Mouse (Mus musculus): Measurements from ENCODE around the gene Myo1b. TPM values are rescaled to one million over a fixed set of nuclear protein-coding genes. Genes with fewer than 3 reads are reported as not detected.
A peak's percentile ranks its signal among the peaks of the same experiment; 100 is the strongest.

Gene Myo1b
- total RNA-seq, 2 experiments from 2014 or later, result 82.6 to 87.9 TPM

DNA sequence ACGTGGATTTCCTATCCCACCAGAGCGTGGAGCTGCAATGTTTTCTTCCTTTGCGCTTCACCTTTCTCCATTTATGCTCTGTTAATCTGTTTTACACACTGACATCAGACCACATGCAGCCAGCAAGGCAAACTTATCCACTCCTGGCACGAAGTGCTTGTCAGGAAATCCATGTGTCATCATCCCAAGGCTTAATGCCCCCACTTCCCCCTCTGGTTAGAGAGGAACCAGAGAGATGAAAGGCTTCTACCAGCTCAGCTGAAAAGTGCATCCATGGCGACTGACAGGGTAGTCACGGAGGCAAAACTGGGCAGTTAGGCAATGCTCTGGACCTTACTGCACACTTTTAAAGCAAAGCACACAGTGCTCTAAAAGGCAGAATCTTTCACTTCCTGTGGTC is 126.6 kb downstream of the Myo1b start:
- peak; percentile 65 for DNase-seq

GRCm38 (mm10) chr1:51782091-51782490 is 133.8 kb downstream of the Myo1b start:
- peak; percentile 30 for DNase-seq

DNA sequence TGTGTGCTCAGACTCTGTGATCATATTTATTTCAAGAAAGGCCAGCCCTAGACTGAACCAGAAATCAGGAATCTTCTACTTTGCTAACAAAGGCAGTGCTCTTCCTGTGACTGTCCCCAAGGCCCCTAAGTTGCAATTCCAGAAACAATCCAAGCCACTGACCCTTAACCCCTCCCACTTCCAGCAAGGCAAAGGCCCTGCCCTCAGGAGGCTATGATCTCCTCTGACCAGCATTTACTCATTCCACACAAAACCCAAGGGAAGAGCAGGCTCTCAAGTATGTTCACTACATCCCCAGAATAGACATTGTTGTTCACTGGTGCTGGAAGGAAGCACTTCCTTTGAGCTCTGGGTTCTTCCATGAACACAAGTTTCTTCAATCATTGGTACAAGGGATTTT is 135.5 kb downstream of the Myo1b start:
- no peak for DNase-seq

DNA sequence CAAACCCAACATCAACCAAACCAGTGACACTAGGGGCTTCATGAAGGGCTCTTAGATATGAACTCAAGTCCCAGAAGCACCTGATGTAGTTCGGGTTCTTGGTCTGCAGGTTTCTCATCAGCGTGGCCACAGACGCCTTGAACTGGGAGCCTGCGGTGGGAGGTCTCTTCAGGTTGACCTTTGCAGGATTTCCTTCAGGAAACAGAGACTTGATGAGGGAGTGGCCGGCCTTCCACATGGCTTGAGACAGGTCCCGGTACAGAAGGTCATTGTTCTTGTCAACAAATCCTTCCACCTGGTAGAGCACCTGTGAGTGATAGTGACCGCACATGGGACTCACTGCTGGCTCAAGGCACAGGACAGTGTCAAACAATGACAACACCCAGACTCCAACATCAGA is 137.6 kb downstream of the Myo1b start:
- no peak for DNase-seq

GRCm38 (mm10) chr1:51770504-51770871 is 145.4 kb downstream of the Myo1b start:
- no peak for DNase-seq

GRCm38 (mm10) chr1:51769815-51770503 is 145.9 kb downstream of the Myo1b start:
- DNase-seq, result no peak

DNA sequence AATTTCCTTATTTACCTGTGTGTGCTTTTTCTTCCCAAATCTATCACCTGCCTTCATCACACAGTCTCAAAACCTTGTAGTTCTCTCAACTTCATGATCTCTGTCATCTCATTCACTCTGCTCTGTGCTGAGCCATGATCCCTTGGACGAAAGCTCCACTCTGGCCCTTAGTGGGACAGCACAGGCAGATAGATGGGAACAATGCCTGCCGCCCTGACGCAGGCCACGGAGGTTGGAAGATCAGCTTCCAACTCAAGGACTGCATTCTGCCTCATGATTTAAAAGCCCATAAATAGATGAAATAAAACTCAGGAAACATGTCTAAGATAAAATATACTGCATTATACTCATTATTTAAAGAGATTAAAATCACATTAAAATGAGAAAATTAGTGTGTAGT is 149.6 kb downstream of the Myo1b start:
- no peak for DNase-seq

- no peak for DNase-seq
Observed at GRCm38 (mm10) chr1:51765156-51765555, 150.7 kb downstream of the Myo1b start.

DNA sequence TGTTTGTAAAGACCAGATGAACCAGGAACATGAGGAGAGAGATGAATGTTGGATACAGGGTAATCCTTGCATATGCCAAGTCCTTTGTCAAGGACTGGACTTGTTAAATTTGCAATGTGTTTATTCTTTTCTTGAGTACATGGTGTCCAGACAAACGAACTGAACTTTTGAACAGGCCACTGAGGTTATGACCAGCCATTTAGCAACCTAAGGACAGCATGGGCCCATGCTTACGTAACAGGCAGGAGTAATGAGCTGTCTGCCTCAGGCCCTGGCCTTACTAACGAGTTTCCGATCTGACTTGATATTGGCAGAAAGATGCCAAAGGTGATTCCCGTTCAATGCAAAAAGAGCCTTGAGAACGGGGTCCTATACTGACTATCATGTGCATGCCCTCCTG is 156.2 kb downstream of the Myo1b start:
- DNase-seq, result peak; percentile 22

DNA sequence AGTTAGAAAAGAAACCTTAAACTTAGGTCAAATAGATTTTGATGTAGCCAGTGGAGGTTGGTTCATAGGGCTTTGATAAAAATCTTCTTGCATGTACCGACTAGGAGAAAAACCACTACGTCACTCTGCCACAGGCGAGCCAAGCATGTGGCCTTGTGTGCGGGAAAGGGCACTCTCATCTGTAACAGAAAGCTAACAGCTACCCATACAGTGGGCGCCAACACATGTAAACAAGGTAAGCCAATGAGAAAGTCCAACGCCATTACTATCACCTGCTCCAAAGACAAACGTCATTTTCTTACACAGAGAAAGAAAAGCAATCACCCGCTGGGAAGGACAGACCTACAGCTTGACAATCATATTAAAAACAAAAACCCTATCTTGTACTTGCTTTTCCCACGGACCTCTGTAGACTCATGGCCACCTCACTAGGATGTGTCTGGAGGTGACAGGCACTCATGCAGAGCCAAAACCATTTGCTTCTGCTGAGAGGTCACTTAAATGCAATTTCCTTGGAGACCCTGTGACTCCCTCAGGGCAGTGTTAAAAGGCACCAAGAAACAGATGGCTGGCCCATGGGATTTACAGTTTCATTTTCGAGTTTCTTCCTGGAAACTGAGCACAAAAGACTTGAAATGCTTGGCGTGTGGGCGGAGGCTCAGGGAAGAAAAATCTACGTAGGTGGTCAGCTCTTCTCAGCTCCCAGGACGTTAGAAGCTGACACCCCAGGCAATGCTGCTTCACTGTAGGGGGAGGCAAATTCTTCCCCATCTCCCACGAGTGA is 157.4 kb downstream of the Myo1b start:
- peak; percentile 57 for DNase-seq

- DNase-seq, result no peak
Observed at GRCm38 (mm10) chr1:51753621-51754020, 162.2 kb downstream of the Myo1b start.

GRCm38 (mm10) chr1:51751006-51751405 is 164.9 kb downstream of the Myo1b start:
- DNase-seq, result peak; percentile 68

GRCm38 (mm10) chr1:51748306-51748705 is 167.6 kb downstream of the Myo1b start:
- DNase-seq, result no peak

- peak; percentile 55 for DNase-seq
Observed at GRCm38 (mm10) chr1:51747494-51747893, 168.4 kb downstream of the Myo1b start.

GRCm38 (mm10) chr1:51746711-51747240 is 169.1 kb downstream of the Myo1b start:
- DNase-seq, result no peak

DNA sequence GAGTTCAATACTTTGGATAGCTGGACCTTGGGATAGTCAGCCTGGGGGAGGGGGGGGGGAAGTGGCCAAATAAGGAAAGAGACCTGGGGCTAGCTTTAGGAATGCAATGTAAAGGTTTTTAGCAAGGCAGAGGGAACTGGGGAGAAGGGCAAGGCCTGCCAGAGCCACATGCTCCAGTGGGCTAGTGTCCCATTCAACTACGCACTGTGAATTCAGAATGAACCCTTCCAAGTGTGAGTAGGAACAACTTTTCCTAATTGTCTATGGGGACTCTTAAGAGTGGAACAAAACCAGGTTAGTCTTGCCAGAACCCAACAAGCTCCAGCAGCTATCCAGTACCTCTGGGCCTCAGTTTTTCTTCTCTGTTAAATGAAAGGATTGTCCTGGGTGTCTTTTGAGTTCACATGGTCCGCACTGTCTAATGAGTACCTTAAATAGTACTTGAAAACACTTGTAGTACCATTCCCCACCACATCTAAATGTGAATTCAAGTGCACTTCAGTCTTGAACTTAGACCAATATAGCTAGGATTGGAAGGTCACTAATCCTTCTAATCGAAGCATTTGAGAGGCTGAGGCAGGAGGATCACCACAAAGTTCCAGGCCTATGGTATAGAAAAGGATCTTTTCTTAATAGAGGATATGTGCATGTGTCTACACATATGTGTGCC is 172.0 kb downstream of the Myo1b start:
- peak; percentile 56 for DNase-seq

DNA sequence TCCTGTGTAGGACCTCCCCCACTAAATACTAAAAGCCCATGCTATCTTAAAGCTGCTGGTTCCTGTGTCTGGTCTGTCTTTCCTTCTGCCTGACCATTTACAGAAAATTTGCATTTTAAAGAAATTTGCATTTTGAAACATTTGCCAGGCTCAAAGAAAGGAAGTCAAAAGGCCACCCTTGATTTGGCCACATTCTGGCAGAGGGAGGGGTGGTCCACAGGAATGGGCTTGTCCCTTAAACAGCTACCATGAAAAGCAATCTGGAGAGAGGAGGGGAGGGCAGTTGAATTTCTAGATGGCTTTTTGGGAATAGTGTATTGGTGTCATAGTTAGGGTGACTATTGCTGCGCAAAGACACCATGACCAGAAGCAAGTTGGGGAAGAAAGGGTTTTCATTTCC is 173.3 kb downstream of the Myo1b start:
- no peak for DNase-seq

DNA sequence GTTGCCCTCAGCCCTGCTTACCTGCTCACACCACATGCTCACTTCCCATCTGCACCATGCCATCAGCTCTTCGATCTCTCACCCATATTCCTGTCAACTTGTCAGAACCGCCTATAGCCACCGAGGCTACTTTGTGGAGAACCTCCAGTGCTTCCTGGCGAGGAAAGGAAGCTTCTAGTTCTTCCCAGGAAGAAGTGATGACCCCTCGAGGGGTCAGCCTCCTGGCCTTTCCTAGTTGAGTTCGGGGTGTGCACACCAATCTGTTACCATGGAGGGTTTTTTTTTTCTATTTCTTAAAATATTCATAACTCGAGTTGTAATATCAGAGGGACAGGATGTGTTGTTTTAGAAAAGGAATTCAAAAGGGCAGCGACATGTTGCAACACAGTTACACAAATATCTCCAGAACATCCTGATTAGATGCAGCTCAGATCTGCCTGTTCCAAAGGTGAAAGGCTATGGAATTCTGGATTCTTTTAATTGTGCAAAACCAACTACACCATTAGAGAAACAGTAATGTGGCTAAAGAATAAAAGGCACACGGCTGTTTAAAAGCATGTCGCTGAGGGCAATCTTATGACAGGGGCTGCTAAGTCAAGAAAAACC is 175.1 kb downstream of the Myo1b start:
- no peak for DNase-seq

GRCm38 (mm10) chr1:51739252-51739852 is 176.5 kb downstream of the Myo1b start:
- DNase-seq, result no peak

DNA sequence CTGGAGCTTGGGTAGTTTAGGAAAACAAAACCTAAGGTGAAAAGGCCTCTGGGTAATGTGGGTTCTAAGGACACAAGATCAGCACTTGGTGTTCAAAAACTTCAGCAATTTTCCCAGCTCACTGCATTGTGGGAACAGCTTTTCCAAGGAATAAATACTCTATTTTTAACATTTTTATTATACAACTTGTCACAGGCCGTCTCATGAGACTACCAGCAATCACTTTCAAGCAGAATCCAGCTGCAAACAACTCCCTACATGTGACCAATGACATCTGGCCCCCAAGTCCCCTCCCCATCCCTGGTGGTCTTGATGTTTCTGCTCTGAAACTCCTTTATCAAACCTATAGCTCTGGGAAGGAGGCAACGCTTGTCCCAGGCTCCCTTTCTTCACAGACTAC is 179.0 kb downstream of the Myo1b start:
- DNase-seq, result no peak

GRCm38 (mm10) chr1:51734721-51735120 is 181.2 kb downstream of the Myo1b start:
- DNase-seq, result no peak

DNA sequence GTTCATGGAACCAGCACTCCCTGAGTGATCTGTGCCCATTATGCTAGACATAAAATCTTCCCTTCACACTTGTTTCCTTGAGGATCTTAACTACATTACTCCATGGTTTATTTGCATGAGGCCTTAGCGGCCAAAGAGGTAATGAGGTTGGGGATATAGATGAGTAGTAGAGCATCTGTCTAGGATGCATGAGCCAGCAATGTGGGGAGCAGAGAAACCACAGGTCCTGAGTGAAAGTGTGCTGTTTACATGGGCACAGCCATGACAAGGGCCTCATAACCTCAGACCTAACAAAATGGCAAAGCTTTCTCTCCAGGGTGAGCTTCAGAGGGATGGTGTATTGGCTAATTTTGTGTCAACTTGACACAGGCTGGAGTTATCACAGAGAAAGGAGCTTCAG is 186.5 kb downstream of the Myo1b start:
- no peak for DNase-seq

Data from adrenal gland, postnatal 10 days (tissue).